Mouse (Mus musculus): ENCODE data around the gene Arrb2. TPM values are rescaled to one million over a fixed set of nuclear protein-coding genes. Genes with fewer than 3 reads are reported as not detected.

Gene Arrb2
- polyA plus RNA-seq, 1 experiment from 2014 or later, result 13.0 TPM

Small RNA genes lying within 50 kb of the gene (microRNA-seq; reads per million reads assigned to microRNA genes)
- gene Mir7115, result not detected

Other genes with a start within 250 kb of the Arrb2 start
- gene Slc16a11, start 219.9 kb upstream of the Arrb2 start, polyA plus RNA-seq (2015; fragmentation: Nextera tagmentation; extraction: Ambion mirVana), result 0.73 and 0.83 TPM in 2 replicates
- 4.8 and 7.5 TPM in 2 replicates for gene Slc16a13, start 211.6 kb upstream of the Arrb2 start, polyA plus RNA-seq (2015; fragmentation: Nextera tagmentation; extraction: Ambion mirVana)
- 1.6 and 1.8 TPM in 2 replicates for gene Bcl6b, start 202.8 kb upstream of the Arrb2 start, polyA plus RNA-seq (2015; fragmentation: Nextera tagmentation; extraction: Ambion mirVana)
- 82.5 and 85.7 TPM in 2 replicates for gene 0610010K14Rik, start 194.7 kb upstream of the Arrb2 start, polyA plus RNA-seq (2015; fragmentation: Nextera tagmentation; extraction: Ambion mirVana)
- 6.5 and 7.1 TPM in 2 replicates for gene Gm21988, start 192.8 kb upstream of the Arrb2 start, polyA plus RNA-seq (2015; fragmentation: Nextera tagmentation; extraction: Ambion mirVana)
- 155 and 175 TPM in 2 replicates for gene Rnasek, start 192.8 kb upstream of the Arrb2 start, polyA plus RNA-seq (2015; fragmentation: Nextera tagmentation; extraction: Ambion mirVana)
- 19.5 and 21.6 TPM in 2 replicates for gene Alox12, start 177.3 kb upstream of the Arrb2 start, polyA plus RNA-seq (2015; fragmentation: Nextera tagmentation; extraction: Ambion mirVana)
- gene Alox12e, start 110.0 kb upstream of the Arrb2 start, polyA plus RNA-seq (2015; fragmentation: Nextera tagmentation; extraction: Ambion mirVana), result 0.06 and 0.10 TPM in 2 replicates
- gene Alox15, start 80.6 kb upstream of the Arrb2 start, polyA plus RNA-seq (2015; fragmentation: Nextera tagmentation; extraction: Ambion mirVana), result 1.1 TPM in 2 replicates
- gene Pelp1, start 22.6 kb upstream of the Arrb2 start, polyA plus RNA-seq (2015; fragmentation: Nextera tagmentation; extraction: Ambion mirVana), result 19.0 and 21.0 TPM in 2 replicates
- gene Med11, start 19.3 kb downstream of the Arrb2 start, polyA plus RNA-seq (2015; fragmentation: Nextera tagmentation; extraction: Ambion mirVana), result 17.2 and 19.1 TPM in 2 replicates
- 0.07 and 0.17 TPM in 2 replicates for gene Zmynd15, start 26.8 kb downstream of the Arrb2 start, polyA plus RNA-seq (2015; fragmentation: Nextera tagmentation; extraction: Ambion mirVana)
- 0.70 and 1.4 TPM in 2 replicates for gene Cxcl16, start 27.3 kb downstream of the Arrb2 start, polyA plus RNA-seq (2015; fragmentation: Nextera tagmentation; extraction: Ambion mirVana)
- gene Tm4sf5, start 72.6 kb downstream of the Arrb2 start, polyA plus RNA-seq (2015; fragmentation: Nextera tagmentation; extraction: Ambion mirVana), result 2.1 and 2.5 TPM in 2 replicates
- gene Vmo1, start 82.0 kb downstream of the Arrb2 start, polyA plus RNA-seq (2015; fragmentation: Nextera tagmentation; extraction: Ambion mirVana), result 0.23 and 0.46 TPM in 2 replicates
- 19.6 and 20.0 TPM in 2 replicates for gene Gltpd2, start 86.6 kb downstream of the Arrb2 start, polyA plus RNA-seq (2015; fragmentation: Nextera tagmentation; extraction: Ambion mirVana)
- gene Psmb6, start 92.7 kb downstream of the Arrb2 start, polyA plus RNA-seq (2015; fragmentation: Nextera tagmentation; extraction: Ambion mirVana), result 372 and 419 TPM in 2 replicates
- gene Gm40193, start 100.3 kb downstream of the Arrb2 start, polyA plus RNA-seq (2015; fragmentation: Nextera tagmentation; extraction: Ambion mirVana), result not detected in 2 replicates
- 1.3 and 1.5 TPM in 2 replicates for gene Pld2, start 107.4 kb downstream of the Arrb2 start, polyA plus RNA-seq (2015; fragmentation: Nextera tagmentation; extraction: Ambion mirVana)
- gene Mink1, start 130.2 kb downstream of the Arrb2 start, polyA plus RNA-seq (2015; fragmentation: Nextera tagmentation; extraction: Ambion mirVana), result 3.5 and 5.2 TPM in 2 replicates
- gene 4930544D05Rik, start 183.2 kb downstream of the Arrb2 start, polyA plus RNA-seq (2015; fragmentation: Nextera tagmentation; extraction: Ambion mirVana), result not detected in 2 replicates
- gene Chrne, start 186.6 kb downstream of the Arrb2 start, polyA plus RNA-seq (2015; fragmentation: Nextera tagmentation; extraction: Ambion mirVana), result not detected in 2 replicates
- gene Gp1ba, start 206.5 kb downstream of the Arrb2 start, polyA plus RNA-seq (2015; fragmentation: Nextera tagmentation; extraction: Ambion mirVana), result 2.8 and 4.7 TPM in 2 replicates
- gene Rnf167, start 214.6 kb downstream of the Arrb2 start, polyA plus RNA-seq (2015; fragmentation: Nextera tagmentation; extraction: Ambion mirVana), result 74.2 and 81.0 TPM in 2 replicates
- gene Slc25a11, start 214.8 kb downstream of the Arrb2 start, polyA plus RNA-seq (2015; fragmentation: Nextera tagmentation; extraction: Ambion mirVana), result 72.8 and 73.8 TPM in 2 replicates
- 1,347 and 1,531 TPM in 2 replicates for gene Pfn1, start 222.0 kb downstream of the Arrb2 start, polyA plus RNA-seq (2015; fragmentation: Nextera tagmentation; extraction: Ambion mirVana)
- 5.5 and 6.7 TPM in 2 replicates for gene Eno3, start 224.6 kb downstream of the Arrb2 start, polyA plus RNA-seq (2015; fragmentation: Nextera tagmentation; extraction: Ambion mirVana)
- 69.2 and 72.4 TPM in 2 replicates for gene Spag7, start 236.8 kb downstream of the Arrb2 start, polyA plus RNA-seq (2015; fragmentation: Nextera tagmentation; extraction: Ambion mirVana)

Measured in liver, embryonic 13.5 days (tissue).